Mouse (Mus musculus) brown adipose tissue, adult 24 weeks (tissue): ENCODE results near the gene Stk25. TPM values are rescaled to one million over a fixed set of nuclear protein-coding genes. Genes with fewer than 3 reads are reported as not detected.

ENCODE experiments used
- H3K27ac ChIP-seq: fragments of 200-500 bp; replicated peaks from 2 replicates; pipeline ENCODE4 v1.5.1; 2012; ENCODE audit warnings: low read depth, mild to moderate bottlenecking, low read length
- H3K4me1 ChIP-seq: fragments of 200-500 bp; 2 replicates; pipeline ENCODE4 v1.6.1; 2012; ENCODE audit warnings: low read length, mixed read lengths; ENCODE audit not compliant: control insufficient read depth, insufficient read depth, insufficient read length
- H3K4me3 ChIP-seq: fragments of 200-500 bp; 2 replicates; pipeline ENCODE4 v1.5.1; 2012; ENCODE audit warnings: low read depth, mild to moderate bottlenecking, low read length, moderate library complexity; ENCODE audit not compliant: insufficient read depth
- polyA plus RNA-seq: library from polyadenylated mRNA; stranded (reverse); fragments of >200 nt; gene quantifications from 2 replicates; pipeline ENCODE4 v1.2.4, GENCODE M21; 2012; ENCODE audit not compliant: missing spikeins, insufficient read depth, insufficient read length

The Stk25 gene
- polyA plus RNA-seq, 1 experiment: 27.4 TPM

GRCm38 (mm10) chr1:93686245-93686960, 27.9 kb upstream of the Stk25 start:
- Histone ChIP-seq H3K27ac (0 out of 2 replicates have a peak overlapping the region, but pooled peaks have one; percentile 32), H3K4me1 (peaks cover 21% of the 10 kb centered on the region), H3K4me3 (peak overlapping the region; percentile 65)

GRCm38 (mm10) chr1:93685401-93686244, 27.2 kb upstream of the Stk25 start, which contains the start of gene Bok:
Gene Bok (plus strand): TSS chr1:93685660.
- peak within 1 kb of the TSS; percentile 65 for H3K4me3 ChIP-seq
- H3K27ac ChIP-seq: peak within 1 kb of the TSS; percentile 32; the same call in 1 of the 2 replicates
- H3K4me1 ChIP-seq: peaks cover 21% of the 10 kb centered on the region

GRCm38 (mm10) chr1:93679889-93680568, 21.6 kb upstream of the Stk25 start:
- Histone ChIP-seq H3K27ac (peak overlapping the region; percentile 75), H3K4me3 (no peak overlapping the region), H3K4me1 (peaks cover 14% of the 10 kb centered on the region)

GRCm38 (mm10) chr1:93678386-93678785, 19.9 kb upstream of the Stk25 start:
- no peak overlapping the region for H3K27ac ChIP-seq
- peaks cover 14% of the 10 kb centered on the region for H3K4me1 ChIP-seq
- no peak overlapping the region for H3K4me3 ChIP-seq

- Histone ChIP-seq H3K4me1 (peaks cover 2% of the 10 kb centered on the region; the same call in 1 of the 2 replicates), H3K27ac (no peak overlapping the region), H3K4me3 (no peak overlapping the region)
Observed at GRCm38 (mm10) chr1:93672682-93673081, 14.2 kb upstream of the Stk25 start.

- H3K4me1 ChIP-seq: peaks cover 3% of the 10 kb centered on the region; the same call in 1 of the 2 replicates
- H3K4me3 ChIP-seq: no peak overlapping the region
Observed at GRCm38 (mm10) chr1:93669941-93670340, 11.5 kb upstream of the Stk25 start.

GRCm38 (mm10) chr1:93668791-93669548, 10.5 kb upstream of the Stk25 start:
- H3K4me3 ChIP-seq: peak overlapping the region; percentile 56
- H3K27ac ChIP-seq: peak overlapping the region; percentile 9; the same call in 1 of the 2 replicates
- H3K4me1 ChIP-seq: peaks cover 3% of the 10 kb centered on the region; the same call in 1 of the 2 replicates

More at GRCm38 (mm10) chr1:93669941-93670340, 11.5 kb upstream of the Stk25 start:
- no peak overlapping the region for H3K27ac ChIP-seq

GRCm38 (mm10) chr1:93667760-93668400, 9.4 kb upstream of the Stk25 start:
- Histone ChIP-seq H3K27ac (no peak overlapping the region), H3K4me1 (peaks cover 3% of the 10 kb centered on the region; the same call in 1 of the 2 replicates), H3K4me3 (no peak overlapping the region)

GRCm38 (mm10) chr1:93657025-93657360, 1.5 kb downstream of the Stk25 start:
- no peaks in the 10 kb centered on the region for H3K4me1 ChIP-seq
- H3K27ac ChIP-seq: no peak overlapping the region
- H3K4me3 ChIP-seq: no peak overlapping the region

- Histone ChIP-seq H3K4me1 (no peaks in the 10 kb centered on the region), H3K4me3 (no peak overlapping the region), H3K27ac (no peak overlapping the region)
Observed at GRCm38 (mm10) chr1:93656325-93657024, 2.0 kb downstream of the Stk25 start.

GRCm38 (mm10) chr1:93654798-93655197, 3.7 kb downstream of the Stk25 start:
- Histone ChIP-seq H3K27ac (no peak overlapping the region), H3K4me3 (no peak overlapping the region), H3K4me1 (no peaks in the 10 kb centered on the region)

GRCm38 (mm10) chr1:93654275-93654674, 4.2 kb downstream of the Stk25 start:
- Histone ChIP-seq H3K4me3 (no peak overlapping the region), H3K27ac (no peak overlapping the region), H3K4me1 (no peaks in the 10 kb centered on the region)

GRCm38 (mm10) chr1:93649604-93650172, 8.8 kb downstream of the Stk25 start:
- Histone ChIP-seq H3K4me1 (no peaks in the 10 kb centered on the region), H3K27ac (no peak overlapping the region), H3K4me3 (no peak overlapping the region)
